Mouse (Mus musculus) A20 (cell line): ENCODE data around the gene Rcvrn.

Source experiments
- DNase-seq: peaks from one replicate; pipeline ENCODE4 v3.0.0-alpha.2; 2011; ENCODE audit warnings: low read depth, low spot score

Rcvrn gene

GRCm38 (mm10) chr11:67694703-67695376, at the start of gene Rcvrn:
Rcvrn (plus strand) TSS chr11:67695326.
- DNase-seq, result no peak

GRCm38 (mm10) chr11:67647745-67648144, 47.4 kb upstream of the Rcvrn start:
- DNase-seq, result peak; percentile 57

- no peak for DNase-seq
Observed at GRCm38 (mm10) chr11:67648651-67649407, 46.3 kb upstream of the Rcvrn start.

- DNase-seq, result peak; percentile 22
Observed at GRCm38 (mm10) chr11:67649971-67650707, 45.0 kb upstream of the Rcvrn start.

GRCm38 (mm10) chr11:67651731-67652130, 43.4 kb upstream of the Rcvrn start:
- DNase-seq, result no peak

GRCm38 (mm10) chr11:67652194-67652892, 42.8 kb upstream of the Rcvrn start:
- peak; percentile 14 for DNase-seq

- DNase-seq, result no peak
Observed at GRCm38 (mm10) chr11:67652893-67653255, 42.3 kb upstream of the Rcvrn start.

- DNase-seq, result no peak
Observed at GRCm38 (mm10) chr11:67653521-67654090, 41.5 kb upstream of the Rcvrn start.

GRCm38 (mm10) chr11:67654514-67654913, 40.6 kb upstream of the Rcvrn start:
- DNase-seq, result no peak

GRCm38 (mm10) chr11:67655236-67655959, 39.7 kb upstream of the Rcvrn start:
- DNase-seq, result no peak

- no peak for DNase-seq
Observed at GRCm38 (mm10) chr11:67656366-67656765, 38.8 kb upstream of the Rcvrn start.

GRCm38 (mm10) chr11:67656811-67657210, 38.3 kb upstream of the Rcvrn start:
- no peak for DNase-seq

- DNase-seq, result peak; percentile 70
Observed at GRCm38 (mm10) chr11:67657685-67658382, 37.3 kb upstream of the Rcvrn start.

- no peak for DNase-seq
Observed at GRCm38 (mm10) chr11:67661465-67661864, 33.7 kb upstream of the Rcvrn start.

- no peak for DNase-seq
Observed at GRCm38 (mm10) chr11:67663437-67663836, 31.7 kb upstream of the Rcvrn start.

- DNase-seq, result no peak
Observed at GRCm38 (mm10) chr11:67664261-67664660, 30.9 kb upstream of the Rcvrn start.

- DNase-seq, result no peak
Observed at GRCm38 (mm10) chr11:67664918-67665317, 30.2 kb upstream of the Rcvrn start.

- DNase-seq, result no peak
Observed at GRCm38 (mm10) chr11:67666129-67666528, 29.0 kb upstream of the Rcvrn start.

- DNase-seq, result no peak
Observed at GRCm38 (mm10) chr11:67667531-67668332, 27.4 kb upstream of the Rcvrn start.
